Mouse (Mus musculus) cerebellum, adult 2 months (tissue): Measurements from ENCODE around the gene Nanog.

Source experiments
- CTCF ChIP-seq: fragments of 200-500 bp; IDR thresholded peaks from 2 replicates; pipeline ENCODE4 v1.5.1; 2011; ENCODE audit warnings: low read depth, mild to moderate bottlenecking, control low read depth, low read length, moderate library complexity, borderline replicate concordance; ENCODE audit not compliant: insufficient read depth
- POLR2A ChIP-seq: fragments of 200-500 bp; IDR thresholded peaks from 2 replicates; pipeline ENCODE4 v1.6.1; 2011; ENCODE audit warnings: low read length, control low read depth, borderline replicate concordance; ENCODE audit not compliant: insufficient read depth

GRCm38 (mm10) chr6:122761011-122761599 lies 53.8 kb downstream of the Nanog start:
- TF ChIP-seq CTCF = no peak
- peak; percentile 98 for TF ChIP-seq POLR2A
